Mouse (Mus musculus) intestine, embryonic 16.5 days (tissue): ENCODE results near the gene D630045J12Rik. TPM values are rescaled to one million over a fixed set of nuclear protein-coding genes. Genes with fewer than 3 reads are reported as not detected.

Experiments
- ATAC-seq: fragments of 200-750 bp; cut with Nextera tagmentation; 2 replicates; pipeline ENCODE4 v1.8.0; 2017; ENCODE audit warnings: moderate TSS enrichment, moderate library complexity
- H3K27ac ChIP-seq: fragments of 300-500 bp; sonication (generic); 2 replicates; pipeline ENCODE4 v1.5.1; 2014; ENCODE audit warnings: mild to moderate bottlenecking, low read length
- H3K27me3 ChIP-seq: fragments of 300-500 bp; sonication (generic); replicated peaks from 2 replicates; pipeline ENCODE4 v1.6.1; 2014; ENCODE audit warnings: low read length, control low read depth, mixed read lengths; ENCODE audit not compliant: control insufficient read depth, insufficient read depth
- H3K36me3 ChIP-seq: fragments of 300-500 bp; sonication (generic); 2 replicates; pipeline ENCODE4 v1.6.1; 2014; ENCODE audit warnings: low read length, control low read depth; ENCODE audit not compliant: control insufficient read depth, insufficient read depth
- H3K4me1 ChIP-seq: fragments of 300-500 bp; sonication (generic); 2 replicates; pipeline ENCODE4 v1.6.1; 2014; ENCODE audit warnings: low read length, control low read depth, mixed read lengths; ENCODE audit not compliant: control insufficient read depth, insufficient read depth
- H3K4me2 ChIP-seq: fragments of 300-500 bp; sonication (generic); 2 replicates; pipeline ENCODE4 v1.6.1; 2014; ENCODE audit warnings: low read depth, low read length, control low read depth
- H3K4me3 ChIP-seq: fragments of 300-500 bp; sonication (generic); 2 replicates; pipeline ENCODE4 v1.5.1; 2014; ENCODE audit warnings: mild to moderate bottlenecking, low read length
- H3K9ac ChIP-seq: fragments of 300-500 bp; sonication (generic); 2 replicates; pipeline ENCODE4 v1.6.1; 2014; ENCODE audit warnings: low read depth, low read length
- H3K9me3 ChIP-seq: fragments of 300-500 bp; sonication (generic); 2 replicates; pipeline ENCODE4 v1.6.1; 2016; ENCODE audit warnings: low read length, control low read depth; ENCODE audit not compliant: control insufficient read depth
- WGBS: fragments of 180-500 bp; shearing (Covaris S2); extraction: QIAGEN DNeasy Blood & Tissue Kit; methylation state at CpG from one replicate; pipeline ENCODE4 v1.1.7; 2014; 5-methylcytosine and 5-hydroxymethylcytosine counted together
- polyA plus RNA-seq: library from polyadenylated mRNA; unstranded; fragments of >200 nt; fragmentation: Nextera tagmentation; extraction: Ambion mirVana; gene quantifications from 2 replicates; pipeline ENCODE4 v1.2.1, GENCODE M21; 2015

D630045J12Rik gene
- polyA plus RNA-seq, 1 experiment from 2014 or later = 1.5 TPM

DNA sequence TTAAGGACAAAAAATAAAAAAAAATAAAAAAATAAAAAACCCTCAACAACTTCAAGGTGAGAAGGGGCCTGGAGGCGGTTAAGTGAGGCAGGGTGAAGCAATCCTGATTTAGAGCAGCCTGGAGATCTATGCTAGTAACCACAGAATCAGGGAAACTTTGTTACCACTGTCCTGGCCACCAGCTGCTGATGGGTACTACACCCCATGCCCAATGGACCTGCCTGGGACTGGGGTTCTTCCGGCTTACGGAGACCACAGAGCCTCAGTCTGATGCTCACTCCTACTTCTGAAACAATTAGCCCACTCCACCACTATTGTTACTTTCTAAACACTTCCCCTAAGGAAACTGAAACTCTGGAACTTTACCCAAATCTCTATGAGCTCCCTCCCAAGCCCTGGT lies 9.0 kb downstream of the D630045J12Rik start:
- Histone ChIP-seq H3K36me3 (no peaks in the 10 kb centered on the region), H3K9ac (no peak overlapping the region), H3K27ac (no peak overlapping the region), H3K27me3 (no peaks in the 10 kb centered on the region), H3K4me1 (no peaks in the 10 kb centered on the region; the same call in 1 of the 2 replicates), H3K4me3 (no peak overlapping the region), H3K4me2 (no peak overlapping the region), H3K9me3 (no peaks in the 10 kb centered on the region)
- WGBS = 79% methylated on average over 3 of the region's 3 CpGs
- ATAC-seq = no peak

- no peak overlapping the region for H3K9ac ChIP-seq
- H3K4me2 ChIP-seq = no peak overlapping the region
- no peaks in the 10 kb centered on the region for H3K27me3 ChIP-seq
- no peak overlapping the region for H3K4me3 ChIP-seq
- no peaks in the 10 kb centered on the region for H3K9me3 ChIP-seq
- H3K27ac ChIP-seq = no peak overlapping the region
- no peak for ATAC-seq
- H3K4me1 ChIP-seq = no peaks in the 10 kb centered on the region; the same call in 1 of the 2 replicates
- H3K36me3 ChIP-seq = no peaks in the 10 kb centered on the region
- 46% methylated on average over 3 of the region's 3 CpGs for WGBS
Measured at GRCm38 (mm10) chr6:38244167-38244566, 9.6 kb downstream of the D630045J12Rik start.

DNA sequence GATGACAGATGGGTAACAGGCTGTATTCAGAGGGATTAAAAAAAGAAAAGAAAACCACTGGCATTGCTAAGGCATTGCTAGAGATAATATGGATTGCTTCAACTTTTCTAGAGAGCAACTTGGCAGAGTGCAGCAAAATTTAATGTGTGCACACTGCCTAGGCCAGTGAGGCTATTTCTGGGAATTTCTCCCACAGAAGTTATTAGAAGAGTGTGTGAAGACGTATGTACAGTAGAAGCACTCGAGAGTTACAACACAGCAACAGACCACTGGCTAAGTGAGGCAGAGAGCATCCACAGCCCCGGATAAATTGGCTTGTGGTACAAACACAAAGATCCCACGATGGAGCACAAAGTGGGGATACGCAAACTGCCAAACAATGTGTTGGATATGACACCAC lies 11.0 kb downstream of the D630045J12Rik start:
- Histone ChIP-seq H3K36me3 (no peaks in the 10 kb centered on the region), H3K9ac (no peak overlapping the region), H3K4me3 (no peak overlapping the region), H3K9me3 (no peaks in the 10 kb centered on the region), H3K4me1 (no peaks in the 10 kb centered on the region; the same call in 1 of the 2 replicates), H3K27ac (no peak overlapping the region), H3K27me3 (no peaks in the 10 kb centered on the region), H3K4me2 (no peak overlapping the region)
- WGBS = 79% methylated on average over 5 of the region's 5 CpGs
- no peak for ATAC-seq

DNA sequence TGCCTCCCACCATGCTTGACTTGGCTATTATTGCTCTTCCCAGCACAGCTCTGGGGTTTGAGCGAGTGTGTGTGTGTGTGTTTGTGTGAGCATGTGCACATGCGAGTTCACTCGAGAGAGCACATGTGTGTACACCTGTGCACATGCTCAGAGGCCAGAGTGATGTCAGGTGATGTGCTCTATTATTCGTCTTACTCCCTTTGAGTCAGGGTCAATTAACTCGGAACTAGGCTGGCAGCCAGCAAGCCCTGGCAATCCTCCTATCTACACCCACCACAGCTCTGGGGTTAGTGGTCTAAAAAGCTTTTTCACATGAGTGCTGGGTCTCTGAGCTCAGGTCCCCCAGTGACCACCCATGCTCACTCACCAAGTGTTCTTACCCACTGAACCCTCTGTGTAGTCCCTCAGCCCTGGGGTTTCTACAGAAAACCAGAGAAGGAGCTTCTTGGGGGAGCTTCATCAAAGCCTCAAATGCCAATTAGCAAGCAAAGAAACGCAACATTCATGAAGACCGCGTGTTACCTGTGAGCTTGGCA lies 11.4 kb downstream of the D630045J12Rik start:
- H3K4me3 ChIP-seq = no peak overlapping the region
- ATAC-seq = no peak
- H3K9me3 ChIP-seq = no peaks in the 10 kb centered on the region
- no peak overlapping the region for H3K4me2 ChIP-seq
- no peaks in the 10 kb centered on the region for H3K36me3 ChIP-seq
- H3K27ac ChIP-seq = no peak overlapping the region
- no peaks in the 10 kb centered on the region; the same call in 1 of the 2 replicates for H3K4me1 ChIP-seq
- H3K27me3 ChIP-seq = no peaks in the 10 kb centered on the region
- 74% methylated on average over 8 of the region's 8 CpGs for WGBS
- no peak overlapping the region for H3K9ac ChIP-seq

DNA sequence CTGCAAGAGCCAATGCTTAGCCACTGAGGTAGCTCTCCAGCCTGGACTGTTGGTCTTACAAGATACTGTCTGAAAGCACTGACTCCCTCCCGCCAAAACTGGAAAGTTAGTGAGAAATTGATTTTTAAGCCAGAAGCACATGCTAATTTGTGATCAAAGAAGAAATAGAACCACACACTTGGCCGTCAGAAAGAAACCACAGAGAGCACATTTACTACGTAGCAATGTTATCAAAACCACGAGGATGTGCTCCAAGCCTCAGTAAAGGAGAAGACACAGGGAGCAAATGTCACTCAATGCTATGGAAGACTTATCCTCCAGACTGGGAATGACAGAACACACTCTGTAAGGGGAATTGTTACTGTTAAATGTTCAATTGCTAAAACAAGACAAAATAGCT lies 12.3 kb downstream of the D630045J12Rik start:
- ATAC-seq = no peak
- no peak overlapping the region for H3K27ac ChIP-seq
- H3K36me3 ChIP-seq = no peaks in the 10 kb centered on the region
- H3K9ac ChIP-seq = no peak overlapping the region
- no peaks in the 10 kb centered on the region for H3K27me3 ChIP-seq
- no peak overlapping the region for H3K4me2 ChIP-seq
- no peak overlapping the region for H3K4me3 ChIP-seq
- H3K9me3 ChIP-seq = no peaks in the 10 kb centered on the region
- WGBS = 93% methylated on average over 4 of the region's 4 CpGs
- H3K4me1 ChIP-seq = no peaks in the 10 kb centered on the region; the same call in 1 of the 2 replicates

DNA sequence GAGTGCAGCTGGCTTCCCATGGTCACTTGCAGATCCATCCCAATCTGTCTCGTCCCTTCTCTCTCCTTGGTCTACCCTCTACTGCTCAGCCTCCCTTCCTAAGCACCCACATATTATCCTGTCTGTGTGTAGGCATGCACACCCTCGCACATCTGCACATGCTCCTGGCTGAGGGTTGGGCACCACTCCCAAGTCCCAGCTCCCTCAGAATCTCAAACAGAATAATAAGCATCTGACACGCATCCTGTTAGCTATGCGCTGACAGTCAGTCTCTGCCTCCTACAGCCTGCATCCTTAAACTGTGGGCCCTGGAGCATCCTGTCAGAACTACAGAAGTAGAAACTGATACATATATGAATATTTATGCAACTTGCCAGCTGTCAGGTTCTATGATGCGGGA lies 13.2 kb downstream of the D630045J12Rik start:
- Histone ChIP-seq H3K36me3 (no peaks in the 10 kb centered on the region), H3K4me1 (no peaks in the 10 kb centered on the region; the same call in 1 of the 2 replicates), H3K27me3 (no peaks in the 10 kb centered on the region), H3K27ac (no peak overlapping the region), H3K9me3 (no peaks in the 10 kb centered on the region), H3K9ac (no peak overlapping the region), H3K4me3 (no peak overlapping the region), H3K4me2 (no peak overlapping the region)
- WGBS = 82% methylated on average over 5 of the region's 5 CpGs
- no peak for ATAC-seq

- Histone ChIP-seq H3K9ac (no peak overlapping the region), H3K27ac (no peak overlapping the region), H3K27me3 (no peaks in the 10 kb centered on the region), H3K4me1 (no peaks in the 10 kb centered on the region; the same call in 1 of the 2 replicates), H3K36me3 (no peaks in the 10 kb centered on the region), H3K9me3 (no peaks in the 10 kb centered on the region), H3K4me3 (no peak overlapping the region), H3K4me2 (no peak overlapping the region)
- WGBS = 74% methylated on average over 4 of the region's 4 CpGs
- ATAC-seq = 0 out of 2 replicates have a peak, but pooled peaks have one; percentile 38
Measured at GRCm38 (mm10) chr6:38238382-38238781, 15.4 kb downstream of the D630045J12Rik start.

- no peak overlapping the region for H3K9ac ChIP-seq
- H3K4me2 ChIP-seq = no peak overlapping the region
- H3K4me1 ChIP-seq = peaks cover 7% of the 10 kb centered on the region; the same call in 1 of the 2 replicates
- no peak overlapping the region for H3K4me3 ChIP-seq
- 79% methylated on average over 7 of the region's 7 CpGs for WGBS
- no peak overlapping the region for H3K27ac ChIP-seq
- no peaks in the 10 kb centered on the region for H3K9me3 ChIP-seq
- H3K36me3 ChIP-seq = no peaks in the 10 kb centered on the region
- H3K27me3 ChIP-seq = no peaks in the 10 kb centered on the region
- ATAC-seq = no peak
Measured at GRCm38 (mm10) chr6:38235991-38236658, 17.7 kb downstream of the D630045J12Rik start.

- Histone ChIP-seq H3K9me3 (no peaks in the 10 kb centered on the region), H3K9ac (no peak overlapping the region), H3K27ac (no peak overlapping the region), H3K27me3 (no peaks in the 10 kb centered on the region), H3K4me2 (no peak overlapping the region), H3K36me3 (no peaks in the 10 kb centered on the region), H3K4me3 (no peak overlapping the region), H3K4me1 (peaks cover 7% of the 10 kb centered on the region; the same call in 1 of the 2 replicates)
- ATAC-seq = no peak
- WGBS = 91% methylated on average over 3 of the region's 3 CpGs
Measured at GRCm38 (mm10) chr6:38233803-38234202, 20.0 kb downstream of the D630045J12Rik start.
